Mouse (Mus musculus) testis, adult 2 months (tissue): Measurements from ENCODE around the gene Tgfbr3.

Experiments used
- CTCF ChIP-seq: fragments of 200-500 bp; IDR thresholded peaks from 2 replicates; pipeline ENCODE4 v1.5.1; 2012; ENCODE audit warnings: low read depth, mild to moderate bottlenecking, inconsistent platforms, low read length, moderate library complexity; ENCODE audit not compliant: control insufficient read depth, insufficient read depth, insufficient replicate concordance
- POLR2A ChIP-seq: fragments of 200-500 bp; IDR thresholded peaks from 2 replicates; pipeline ENCODE4 v1.6.1; 2012; ENCODE audit warnings: low read depth, mild to moderate bottlenecking, inconsistent platforms, low read length, moderate library complexity; ENCODE audit not compliant: control insufficient read depth

DNA sequence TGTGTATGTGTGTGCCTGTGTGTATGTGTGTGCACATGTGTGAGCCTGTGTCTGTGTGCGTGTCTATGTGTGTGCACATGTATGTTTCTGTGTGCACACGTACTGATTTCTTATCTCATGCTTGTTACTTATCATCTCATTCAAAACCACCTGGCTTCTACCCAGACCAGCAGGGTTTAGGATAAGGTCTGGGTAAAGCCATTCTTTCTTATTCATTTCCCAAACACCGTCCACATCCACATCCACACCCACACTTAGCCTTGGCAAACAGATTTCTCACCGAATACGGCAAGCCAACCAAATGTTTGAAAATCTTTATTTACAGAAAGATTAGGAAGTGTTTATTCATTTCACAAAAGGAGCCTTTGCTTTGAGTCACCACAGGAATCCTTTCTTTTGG lies 191.4 kb downstream of the Tgfbr3 start:
- no peak for TF ChIP-seq CTCF
- no peak for TF ChIP-seq POLR2A
